Mouse (Mus musculus): Measurements from ENCODE around the gene Inpp5b. TPM values are rescaled to one million over a fixed set of nuclear protein-coding genes. Genes with fewer than 3 reads are reported as not detected.

Inpp5b gene
- polyA plus RNA-seq, 1 experiment from 2014 or later: 29.7 TPM

DNA sequence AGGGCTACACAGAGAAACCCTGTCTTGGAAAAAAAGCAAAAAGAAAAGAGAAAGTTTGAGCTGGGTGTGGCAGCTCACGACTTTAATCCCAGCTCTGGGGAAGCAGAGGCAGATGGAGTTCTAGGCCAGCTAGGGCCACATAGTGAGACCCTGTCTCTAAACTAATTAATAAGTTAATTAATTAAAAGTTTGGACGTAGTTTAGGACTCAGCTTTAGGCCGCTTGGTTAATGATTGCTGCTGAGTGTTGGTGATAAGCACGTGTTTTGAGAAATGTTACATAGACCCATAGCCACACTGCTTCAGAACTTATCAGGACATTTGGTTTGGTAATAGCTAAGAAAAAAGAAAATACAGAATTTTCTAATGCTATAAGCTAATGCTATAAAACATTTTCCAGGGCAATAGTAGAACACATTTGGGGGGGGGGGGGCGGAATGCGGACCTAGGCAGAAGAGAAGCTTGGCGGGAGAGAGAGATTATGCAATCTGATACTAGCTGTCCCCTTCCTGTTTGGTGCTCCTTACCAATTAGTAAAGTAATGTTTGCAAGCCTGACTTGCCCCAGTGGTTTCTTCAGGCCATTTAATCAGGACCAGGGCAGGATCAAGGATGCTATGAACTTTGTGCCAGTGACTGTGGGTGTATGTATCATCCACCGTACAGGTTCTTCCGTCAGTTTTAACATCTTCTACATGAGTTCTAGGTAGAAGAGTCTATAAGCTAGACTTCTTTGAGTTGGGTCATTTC, 67.7 kb downstream of the Inpp5b start:
- H3K27me3 ChIP-seq (replicated peaks): no peaks in the 10 kb centered on the region
- no peak for ATAC-seq (ENCODE audit: low FRiP score, low read depth)
- H3K9ac ChIP-seq: no peak overlapping the region
- H3K4me2 ChIP-seq (replicated peaks): no peak overlapping the region
- peaks cover 48% of the 10 kb centered on the region for H3K36me3 ChIP-seq
- no peak overlapping the region for H3K4me3 ChIP-seq
- WGBS: 90% methylated on average over 9 of the region's 9 CpGs
- peaks cover 5% of the 10 kb centered on the region; the same call in 1 of the 2 replicates for H3K4me1 ChIP-seq
- H3K9me3 ChIP-seq: no peaks in the 10 kb centered on the region
- H3K27ac ChIP-seq: no peak overlapping the region

GRCm38 (mm10) chr4:124810056-124810455, 68.4 kb downstream of the Inpp5b start:
- ATAC-seq (ENCODE audit: low FRiP score, low read depth): no peak
- WGBS: 89% methylated on average over 7 of the region's 7 CpGs
- Histone ChIP-seq H3K27ac (no peak overlapping the region), H3K4me1 (peaks cover 5% of the 10 kb centered on the region; the same call in 1 of the 2 replicates), H3K36me3 (peaks cover 41% of the 10 kb centered on the region), H3K4me3 (no peak overlapping the region), H3K27me3 (replicated peaks) (no peaks in the 10 kb centered on the region), H3K4me2 (replicated peaks) (no peak overlapping the region), H3K9ac (no peak overlapping the region), H3K9me3 (no peaks in the 10 kb centered on the region)

DNA sequence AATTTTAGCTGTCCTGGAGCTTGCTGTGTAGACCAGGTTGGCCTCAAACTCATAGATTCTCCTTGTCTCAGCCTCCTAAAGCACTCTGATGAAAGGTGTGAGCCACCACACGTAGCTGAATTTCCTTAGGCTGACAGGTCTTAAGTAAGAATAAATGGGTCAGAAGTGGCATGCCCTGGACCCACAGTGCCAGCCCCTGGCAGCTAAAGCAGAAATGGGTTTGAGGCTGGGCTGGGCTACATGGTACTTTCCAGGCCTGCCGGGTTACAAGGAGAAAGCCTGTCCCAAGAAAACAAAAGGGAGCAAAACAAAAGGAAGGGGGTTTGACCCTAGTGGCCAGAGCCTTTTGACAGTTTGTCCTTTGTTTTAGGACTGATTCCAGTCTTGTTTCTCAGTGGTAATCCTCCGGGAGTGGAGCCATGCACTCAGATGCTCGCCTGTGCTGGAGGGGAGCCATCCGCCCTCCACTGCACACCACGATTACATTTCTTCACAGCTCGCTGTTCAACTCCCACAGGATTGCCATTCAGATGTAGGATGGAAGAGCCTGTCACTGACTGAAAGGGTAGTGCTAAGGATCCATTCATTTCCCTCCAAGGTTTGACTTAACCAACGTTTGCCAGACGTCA, 69.8 kb downstream of the Inpp5b start:
- Histone ChIP-seq H3K4me3 (no peak overlapping the region), H3K27ac (no peak overlapping the region), H3K9ac (no peak overlapping the region), H3K4me1 (peaks cover 5% of the 10 kb centered on the region; the same call in 1 of the 2 replicates), H3K4me2 (replicated peaks) (no peak overlapping the region), H3K9me3 (no peaks in the 10 kb centered on the region), H3K27me3 (replicated peaks) (no peaks in the 10 kb centered on the region), H3K36me3 (peaks cover 31% of the 10 kb centered on the region)
- 25% methylated on average over 9 of the region's 9 CpGs for WGBS
- no peak for ATAC-seq (ENCODE audit: low FRiP score, low read depth)

DNA sequence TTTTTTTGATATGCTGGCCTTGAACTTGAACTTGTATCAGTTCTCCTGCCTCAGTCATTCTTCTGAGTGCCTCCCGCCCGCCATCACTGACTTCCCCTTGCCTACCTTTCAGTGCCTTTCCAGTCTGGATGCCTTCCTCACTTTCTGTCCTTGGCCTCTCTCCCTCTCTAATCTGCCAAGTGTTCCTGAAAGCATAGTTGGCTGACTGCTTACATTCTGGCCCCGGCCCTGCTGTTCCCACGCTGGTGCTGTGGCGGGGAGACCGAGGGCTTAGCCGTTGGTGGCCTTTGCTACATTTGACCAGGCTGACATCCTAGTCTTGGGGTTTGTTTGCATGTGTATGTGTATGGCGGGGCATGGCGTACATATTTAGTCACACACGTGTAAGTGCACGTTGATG, 74.3 kb downstream of the Inpp5b start:
- WGBS: 96% methylated on average over 11 of the region's 11 CpGs

DNA sequence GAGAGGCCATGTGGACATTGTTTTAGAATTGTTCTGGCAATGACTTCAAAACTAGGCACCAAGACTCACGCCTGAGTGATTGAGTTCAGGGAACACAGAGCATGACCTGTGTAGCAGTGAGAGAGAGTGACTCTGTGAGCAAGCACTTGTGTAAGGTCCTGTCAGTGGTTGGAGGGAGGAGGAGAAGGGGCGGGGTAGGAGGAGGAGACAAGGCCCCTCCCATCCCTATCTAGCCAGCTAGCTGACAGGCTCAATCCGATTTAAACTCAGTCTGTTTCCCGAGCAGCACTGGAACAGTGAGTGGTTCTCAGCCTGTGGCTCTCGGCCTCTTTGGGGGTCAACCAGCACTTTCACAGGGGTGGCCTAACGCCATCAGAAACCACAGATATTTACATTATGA, 76.2 kb downstream of the Inpp5b start:
- no peak overlapping the region for H3K4me3 ChIP-seq
- H3K9ac ChIP-seq: no peak overlapping the region
- H3K27me3 ChIP-seq (replicated peaks): no peaks in the 10 kb centered on the region
- no peaks in the 10 kb centered on the region for H3K9me3 ChIP-seq
- 24% methylated on average over 6 of the region's 6 CpGs for WGBS
- ATAC-seq (ENCODE audit: low FRiP score, low read depth): no peak
- H3K4me1 ChIP-seq: peaks cover 6% of the 10 kb centered on the region; the same call in 1 of the 2 replicates
- H3K4me2 ChIP-seq (replicated peaks): no peak overlapping the region
- no peak overlapping the region for H3K27ac ChIP-seq
- peaks cover 27% of the 10 kb centered on the region for H3K36me3 ChIP-seq

More for the DNA sequence above, 74.3 kb downstream of the Inpp5b start:
- no peak for ATAC-seq (ENCODE audit: low FRiP score, low read depth)
- no peak overlapping the region for H3K4me3 ChIP-seq
- H3K27ac ChIP-seq: no peak overlapping the region
- H3K4me2 ChIP-seq (replicated peaks): no peak overlapping the region
- peaks cover 24% of the 10 kb centered on the region for H3K36me3 ChIP-seq
- H3K4me1 ChIP-seq: peaks cover 11% of the 10 kb centered on the region; the same call in 1 of the 2 replicates
- H3K9ac ChIP-seq: no peak overlapping the region
- no peaks in the 10 kb centered on the region for H3K27me3 ChIP-seq (replicated peaks)
- H3K9me3 ChIP-seq: no peaks in the 10 kb centered on the region

GRCm38 (mm10) chr4:124818832-124819231, 77.2 kb downstream of the Inpp5b start:
- ATAC-seq (ENCODE audit: low FRiP score, low read depth): no peak
- Histone ChIP-seq H3K27me3 (replicated peaks) (no peaks in the 10 kb centered on the region), H3K4me3 (no peak overlapping the region), H3K27ac (no peak overlapping the region), H3K9me3 (no peaks in the 10 kb centered on the region), H3K36me3 (peaks cover 37% of the 10 kb centered on the region), H3K9ac (no peak overlapping the region), H3K4me1 (peaks cover 6% of the 10 kb centered on the region; the same call in 1 of the 2 replicates), H3K4me2 (replicated peaks) (no peak overlapping the region)
- WGBS: 94% methylated on average over 4 of the region's 4 CpGs

GRCm38 (mm10) chr4:124824967-124825366, 83.3 kb downstream of the Inpp5b start:
- H3K4me1 ChIP-seq: no peaks in the 10 kb centered on the region
- no peak overlapping the region for H3K9ac ChIP-seq
- H3K9me3 ChIP-seq: no peaks in the 10 kb centered on the region
- no peaks in the 10 kb centered on the region for H3K27me3 ChIP-seq (replicated peaks)
- H3K4me2 ChIP-seq (replicated peaks): no peak overlapping the region
- peaks cover 63% of the 10 kb centered on the region for H3K36me3 ChIP-seq
- no peak overlapping the region for H3K4me3 ChIP-seq
- 96% methylated on average over 6 of the region's 6 CpGs for WGBS
- H3K27ac ChIP-seq: no peak overlapping the region
- no peak for ATAC-seq (ENCODE audit: low FRiP score, low read depth)

DNA sequence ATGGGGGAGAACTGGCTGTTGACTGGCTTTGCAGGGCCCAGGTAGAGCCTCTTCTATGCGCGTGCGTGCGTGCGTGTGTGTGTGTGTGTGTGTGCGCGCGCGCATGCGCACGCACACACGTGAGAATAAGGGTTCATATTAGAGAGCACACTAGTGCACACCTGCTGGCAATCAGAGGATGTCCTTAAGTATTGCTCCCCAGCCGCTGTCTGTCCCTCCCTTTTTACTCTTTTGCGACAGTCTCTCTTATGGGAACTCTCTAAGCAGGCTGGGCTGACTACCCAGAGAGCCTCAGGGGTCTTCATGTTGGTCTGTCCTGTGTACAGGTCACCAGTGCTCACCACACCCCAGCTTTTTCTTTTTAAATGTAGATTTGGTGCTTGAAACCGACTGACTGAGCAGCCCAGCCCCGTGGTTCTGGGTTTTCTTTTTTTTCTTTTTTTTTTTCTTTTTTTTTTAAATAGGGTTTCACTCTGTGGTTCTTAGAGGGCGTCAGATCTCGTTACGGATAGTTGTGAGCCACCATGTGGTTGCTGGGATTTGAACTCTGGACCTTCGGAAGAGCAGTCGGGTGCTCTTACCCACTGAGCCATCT, 83.8 kb downstream of the Inpp5b start:
- ATAC-seq (ENCODE audit: low FRiP score, low read depth): no peak
- WGBS: 94% methylated on average over 21 of the region's 21 CpGs
- peaks cover 63% of the 10 kb centered on the region for H3K36me3 ChIP-seq

GRCm38 (mm10) chr4:124829671-124830070, 88.0 kb downstream of the Inpp5b start:
- Histone ChIP-seq H3K9me3 (no peaks in the 10 kb centered on the region), H3K4me1 (no peaks in the 10 kb centered on the region), H3K9ac (no peak overlapping the region), H3K36me3 (peaks cover 63% of the 10 kb centered on the region), H3K27ac (no peak overlapping the region), H3K4me2 (replicated peaks) (no peak overlapping the region), H3K4me3 (no peak overlapping the region), H3K27me3 (replicated peaks) (no peaks in the 10 kb centered on the region)
- 85% methylated on average over 5 of the region's 5 CpGs for WGBS
- no peak for ATAC-seq (ENCODE audit: low FRiP score, low read depth)

More for the DNA sequence above, 83.8 kb downstream of the Inpp5b start:
- Histone ChIP-seq H3K4me1 (no peaks in the 10 kb centered on the region), H3K9me3 (no peaks in the 10 kb centered on the region), H3K4me2 (replicated peaks) (no peak overlapping the region), H3K27me3 (replicated peaks) (no peaks in the 10 kb centered on the region), H3K9ac (no peak overlapping the region), H3K4me3 (no peak overlapping the region), H3K27ac (no peak overlapping the region)

- Histone ChIP-seq H3K4me1 (no peaks in the 10 kb centered on the region), H3K27me3 (replicated peaks) (no peaks in the 10 kb centered on the region), H3K9ac (no peak overlapping the region), H3K4me2 (replicated peaks) (no peak overlapping the region), H3K27ac (no peak overlapping the region), H3K36me3 (peaks cover 56% of the 10 kb centered on the region), H3K9me3 (no peaks in the 10 kb centered on the region), H3K4me3 (no peak overlapping the region)
- ATAC-seq (ENCODE audit: low FRiP score, low read depth): no peak
- WGBS: 95% methylated on average over 10 of the region's 10 CpGs
Observed at GRCm38 (mm10) chr4:124832796-124833195, 91.1 kb downstream of the Inpp5b start.

- Histone ChIP-seq H3K36me3 (peaks cover 68% of the 10 kb centered on the region), H3K9me3 (no peaks in the 10 kb centered on the region), H3K4me1 (no peaks in the 10 kb centered on the region), H3K27me3 (replicated peaks) (no peaks in the 10 kb centered on the region), H3K9ac (no peak overlapping the region), H3K27ac (no peak overlapping the region), H3K4me2 (replicated peaks) (no peak overlapping the region), H3K4me3 (no peak overlapping the region)
- 90% methylated on average over 14 of the region's 14 CpGs for WGBS
- no peak for ATAC-seq (ENCODE audit: low FRiP score, low read depth)
Observed at GRCm38 (mm10) chr4:124838035-124838700, 96.5 kb downstream of the Inpp5b start.

- Histone ChIP-seq H3K9ac (no peak overlapping the region), H3K4me1 (no peaks in the 10 kb centered on the region), H3K9me3 (no peaks in the 10 kb centered on the region), H3K4me3 (no peak overlapping the region), H3K4me2 (replicated peaks) (no peak overlapping the region), H3K36me3 (peaks cover 60% of the 10 kb centered on the region), H3K27me3 (replicated peaks) (no peaks in the 10 kb centered on the region), H3K27ac (no peak overlapping the region)
- WGBS: 100% methylated on average over 1 of the region's 1 CpGs
- no peak for ATAC-seq (ENCODE audit: low FRiP score, low read depth)
Observed at GRCm38 (mm10) chr4:124840998-124841397, 99.3 kb downstream of the Inpp5b start.

Data from neural tube, embryonic 12.5 days (tissue).